In the genomic region with DNA sequence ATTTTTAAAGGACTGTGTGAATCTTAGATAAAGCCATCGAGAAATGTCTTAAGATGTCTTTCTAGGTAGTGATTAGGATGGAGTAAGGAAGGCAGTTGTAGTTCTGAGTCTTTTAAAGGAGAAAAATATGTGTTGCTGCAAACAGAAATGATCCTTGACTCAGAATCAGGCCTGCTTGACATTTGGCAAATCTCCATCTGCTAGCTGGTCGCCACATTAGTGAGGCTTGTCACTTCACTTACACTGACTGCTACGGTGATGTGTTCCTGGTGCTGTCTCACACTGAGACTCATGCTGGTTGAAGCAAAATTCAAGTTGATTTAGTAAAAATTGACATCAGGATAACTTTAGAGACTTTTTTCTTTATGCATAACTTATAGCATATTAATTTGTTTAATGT, we compare ENCODE assay signal across 29 mouse cellular contexts. TPM values are rescaled to one million over a fixed set of nuclear protein-coding genes. Genes with fewer than 3 reads are reported as not detected.
A peak's percentile ranks its signal among the peaks of the same experiment; 100 is the strongest.
DNase-seq lines count a peak whose midpoint lies in the region; ATAC-seq lines count a peak whose summit lies in the region.
"Had no signal": no experiment of that assay in that cellular context is flagged by ENCODE, and none has a peak within 500 bp of the region (broad histone marks: within the 10 kb centered on the region; RNA-seq: fewer than 3 reads in every experiment).

No protein-coding gene starts in this region.

- 57% methylated on average over 3 of the region's 3 CpGs for WGBS in heart, embryonic 11.5 days (ENCODE audit: insufficient replicate concordance)
- WGBS in lung, embryonic 15.5 days, result 31% methylated on average over 3 of the region's 3 CpGs
- 31% methylated on average over 3 of the region's 3 CpGs for WGBS in lung, embryonic 16.5 days

- no peak for ATAC-seq in heart, embryonic 11.5 days (replicated peaks; ENCODE audit: insufficient number of reproducible peaks, low FRiP score, low TSS enrichment)
- peak; percentile 49; the same call in 1 of the 2 replicates for ATAC-seq in lung, embryonic 15.5 days (ENCODE audit: borderline replicate concordance, extremely low read depth, low FRiP score, low TSS enrichment)
- ATAC-seq in lung, embryonic 16.5 days (ENCODE audit: low read depth), result 0 out of 2 replicates have a peak, but pooled peaks have one; percentile 26
- ATAC-seq: activated CD4-positive, CD25-positive, alpha-beta regulatory T cell, adult 4 months had no signal

- H3K4me1 ChIP-seq in heart, embryonic 11.5 days (ENCODE audit: control insufficient read depth, insufficient read depth, low read length), result no peaks in the 10 kb centered on the region
- peaks cover 17% of the 10 kb centered on the region for H3K4me1 ChIP-seq in lung, embryonic 15.5 days
- H3K4me1 ChIP-seq in lung, embryonic 16.5 days (replicated peaks; ENCODE audit: control insufficient read depth, insufficient read depth, low read length), result no peaks in the 10 kb centered on the region
- H3K4me1 ChIP-seq: stomach, embryonic 15.5 days had no signal

- no peaks in the 10 kb centered on the region for H3K36me3 ChIP-seq in heart, embryonic 11.5 days (ENCODE audit: control insufficient read depth, insufficient read depth, low read length)
- no peaks in the 10 kb centered on the region for H3K36me3 ChIP-seq in lung, embryonic 15.5 days
- no peaks in the 10 kb centered on the region for H3K36me3 ChIP-seq in lung, embryonic 16.5 days (ENCODE audit: control insufficient read depth, insufficient read depth, low read length)
- H3K36me3 ChIP-seq: G1E had no signal

- no peak overlapping the region for H3K27ac ChIP-seq in heart, embryonic 11.5 days (ENCODE audit: low read depth, low read length)
- H3K27ac ChIP-seq in lung, embryonic 15.5 days, result no peak overlapping the region
- H3K27ac ChIP-seq in lung, embryonic 16.5 days (ENCODE audit: low read length), result no peak overlapping the region
- H3K27ac ChIP-seq: forebrain, embryonic 12.5 days; gastrocnemius, adult 2 months; hindbrain, embryonic 12.5 days; kidney, embryonic 15.5 days; limb, embryonic 15.5 days; midbrain, embryonic 13.5 days; stomach, embryonic 15.5 days had no signal

- no peak overlapping the region for H3K4me3 ChIP-seq in heart, embryonic 11.5 days (ENCODE audit: low read depth, low read length)
- no peak overlapping the region for H3K4me3 ChIP-seq in lung, embryonic 15.5 days
- H3K4me3 ChIP-seq in lung, embryonic 16.5 days (ENCODE audit: low read length), result no peak overlapping the region
- H3K4me3 ChIP-seq: embryonic facial prominence, embryonic 13.5 days; erythroblast, embryonic 14.5 days; forebrain, embryonic 12.5 days; gastrocnemius, adult 2 months; heart, embryonic 12.5 days; hindbrain, embryonic 12.5 days; kidney, embryonic 15.5 days; limb, embryonic 15.5 days; megakaryocyte, embryonic 14.5 days; midbrain, embryonic 13.5 days; stomach, embryonic 15.5 days had no signal

- no peak overlapping the region for H3K9ac ChIP-seq in heart, embryonic 11.5 days (ENCODE audit: low read depth, low read length)
- H3K9ac ChIP-seq in lung, embryonic 15.5 days, result no peak overlapping the region
- no peak overlapping the region for H3K9ac ChIP-seq in lung, embryonic 16.5 days (ENCODE audit: low read length)
- H3K9ac ChIP-seq: embryonic facial prominence, embryonic 13.5 days; forebrain, embryonic 12.5 days; heart, embryonic 12.5 days; hindbrain, embryonic 12.5 days; kidney, embryonic 15.5 days; limb, embryonic 15.5 days; midbrain, embryonic 13.5 days; stomach, embryonic 15.5 days had no signal

- H3K4me2 ChIP-seq in heart, embryonic 11.5 days, result no peak overlapping the region
- H3K4me2 ChIP-seq in lung, embryonic 15.5 days, result no peak overlapping the region
- H3K4me2 ChIP-seq in lung, embryonic 16.5 days (ENCODE audit: low read depth, low read length), result no peak overlapping the region
- H3K4me2 ChIP-seq: embryonic facial prominence, embryonic 13.5 days; forebrain, embryonic 12.5 days; heart, embryonic 12.5 days; hindbrain, embryonic 12.5 days; kidney, embryonic 15.5 days; limb, embryonic 15.5 days; midbrain, embryonic 13.5 days; stomach, embryonic 15.5 days had no signal

- peak; percentile 42 for DNase-seq in heart, adult 11 months
- no peak for DNase-seq in lung, postnatal 4 days
- peak; percentile 28 for DNase-seq in lung, postnatal 36 days
- DNase-seq in spleen, postnatal 10 days (ENCODE audit: low spot score in 2 of 2), result no peak
- DNase-seq: B cell, adult 2 months; cerebellum, adult 11-12 months; gastrocnemius, adult 2 months; kidney, adult 11 months; kidney, postnatal 36 days; layer of hippocampus, adult 9-11 months; right cerebral cortex, adult 18-20 months; right cerebral cortex, postnatal 4 days; thymus, postnatal 25 days had no signal

- H3K9me3 ChIP-seq in heart, embryonic 11.5 days (replicated peaks; ENCODE audit: control insufficient read depth, low read length), result no peaks in the 10 kb centered on the region
- H3K9me3 ChIP-seq in lung, embryonic 15.5 days, result no peaks in the 10 kb centered on the region
- H3K9me3 ChIP-seq in lung, embryonic 16.5 days (ENCODE audit: control insufficient read depth, low read length), result no peaks in the 10 kb centered on the region
- H3K9me3 ChIP-seq: embryonic facial prominence, embryonic 13.5 days; forebrain, embryonic 12.5 days; heart, embryonic 12.5 days; hindbrain, embryonic 12.5 days; kidney, embryonic 15.5 days; limb, embryonic 15.5 days; megakaryocyte, embryonic 14.5 days; midbrain, embryonic 13.5 days; stomach, embryonic 15.5 days had no signal

- no peaks in the 10 kb centered on the region for H3K27me3 ChIP-seq in heart, embryonic 11.5 days (ENCODE audit: control insufficient read depth, insufficient read depth, low read length)
- H3K27me3 ChIP-seq in lung, embryonic 15.5 days, result no peaks in the 10 kb centered on the region
- no peaks in the 10 kb centered on the region for H3K27me3 ChIP-seq in lung, embryonic 16.5 days (ENCODE audit: control insufficient read depth, insufficient read depth, low read depth, low read length)
- H3K27me3 ChIP-seq: CH12.LX; embryonic facial prominence, embryonic 13.5 days; forebrain, embryonic 12.5 days; heart, embryonic 12.5 days; hindbrain, embryonic 12.5 days; kidney, embryonic 15.5 days; limb, embryonic 15.5 days; megakaryocyte, embryonic 14.5 days; midbrain, embryonic 13.5 days; stomach, embryonic 15.5 days had no signal

RNA-seq across cellular contexts. Expression of a gene that starts 32.0 kb away (rescaled TPM):
- 24.3 and 25.7 TPM in 2 replicates for polyA plus RNA-seq in heart, embryonic 11.5 days (2014; fragmentation: Nextera tagmentation; extraction: Ambion mirVana)
- 36.1 and 36.6 TPM in 2 replicates for polyA plus RNA-seq in lung, embryonic 15.5 days (2015; fragmentation: Nextera tagmentation; extraction: Ambion mirVana)
- 32.4 and 35.5 TPM in 2 replicates for polyA plus RNA-seq in lung, embryonic 16.5 days (2015; fragmentation: Nextera tagmentation; extraction: Ambion mirVana)
- polyA plus RNA-seq: G1E had no signal

Comparison
In these comparisons a context has a peak if more than half of its experiments do, and no peak if none do; other contexts are left out.
1. DNase-seq: peak in heart, adult 11 months (single experiment) and lung, postnatal 36 days (single experiment); none in lung, postnatal 4 days (0 of 2) and spleen, postnatal 10 days (0 of 2).